Mouse (Mus musculus): Measurements from ENCODE around the gene Stat3.
A peak's percentile ranks its signal among the peaks of the same experiment; 100 is the strongest.

Gene Stat3

GRCm38 (mm10) chr11:100939512-100940151, at the start of gene Stat3:
Stat3 (minus strand) TSS chr11:100939540.
- peak; percentile 100 for DNase-seq (ENCODE audit: low spot score)

GRCm38 (mm10) chr11:100988674-100989073, 49.3 kb upstream of the Stat3 start:
- DNase-seq (ENCODE audit: low spot score): no peak

- DNase-seq (ENCODE audit: low spot score): no peak
Observed at GRCm38 (mm10) chr11:100985607-100986006, 46.3 kb upstream of the Stat3 start.

- DNase-seq (ENCODE audit: low spot score): no peak
Observed at GRCm38 (mm10) chr11:100983778-100984131, 44.4 kb upstream of the Stat3 start.

GRCm38 (mm10) chr11:100983125-100983777, 43.9 kb upstream of the Stat3 start:
- peak; percentile 92 for DNase-seq (ENCODE audit: low spot score)

GRCm38 (mm10) chr11:100982087-100982486, 42.7 kb upstream of the Stat3 start:
- DNase-seq (ENCODE audit: low spot score): no peak

GRCm38 (mm10) chr11:100981236-100981635, 41.9 kb upstream of the Stat3 start:
- no peak for DNase-seq (ENCODE audit: low spot score)

GRCm38 (mm10) chr11:100980438-100980837, 41.1 kb upstream of the Stat3 start:
- DNase-seq (ENCODE audit: low spot score): no peak

GRCm38 (mm10) chr11:100979887-100980286, 40.5 kb upstream of the Stat3 start:
- DNase-seq (ENCODE audit: low spot score): peak; percentile 53

GRCm38 (mm10) chr11:100975241-100975640, 35.9 kb upstream of the Stat3 start:
- DNase-seq (ENCODE audit: low spot score): no peak

- no peak for DNase-seq (ENCODE audit: low spot score)
Observed at GRCm38 (mm10) chr11:100974381-100974970, 35.1 kb upstream of the Stat3 start.

- DNase-seq (ENCODE audit: low spot score): no peak
Observed at GRCm38 (mm10) chr11:100973245-100973644, 33.9 kb upstream of the Stat3 start.

- no peak for DNase-seq (ENCODE audit: low spot score)
Observed at GRCm38 (mm10) chr11:100971455-100971854, 32.1 kb upstream of the Stat3 start.

- DNase-seq (ENCODE audit: low spot score): peak; percentile 98
Observed at GRCm38 (mm10) chr11:100970557-100970937, 31.2 kb upstream of the Stat3 start, which contains the start of gene Cavin1. Cavin1 (minus strand) TSS chr11:100970887.

- peak; percentile 66 for DNase-seq (ENCODE audit: low spot score)
Observed at GRCm38 (mm10) chr11:100969744-100970556, 30.6 kb upstream of the Stat3 start.

- DNase-seq (ENCODE audit: low spot score): peak; percentile 74
Observed at GRCm38 (mm10) chr11:100969189-100969743, 29.9 kb upstream of the Stat3 start.

- no peak for DNase-seq (ENCODE audit: low spot score)
Observed at GRCm38 (mm10) chr11:100968501-100968900, 29.2 kb upstream of the Stat3 start.

- DNase-seq (ENCODE audit: low spot score): no peak
Observed at GRCm38 (mm10) chr11:100967881-100968420, 28.6 kb upstream of the Stat3 start.

GRCm38 (mm10) chr11:100967376-100967775, 28.0 kb upstream of the Stat3 start:
- no peak for DNase-seq (ENCODE audit: low spot score)

GRCm38 (mm10) chr11:100965760-100966159, 26.4 kb upstream of the Stat3 start:
- DNase-seq (ENCODE audit: low spot score): no peak

GRCm38 (mm10) chr11:100964901-100965542, 25.7 kb upstream of the Stat3 start:
- no peak for DNase-seq (ENCODE audit: low spot score)
